Mouse (Mus musculus) embryonic fibroblast, embryonic 13.5 days (primary cell): Measurements from ENCODE around the gene Olfr713.

Experiments used
- CTCF ChIP-seq: IDR thresholded peaks from 2 replicates; pipeline ENCODE4 v1.5.1; 2011; ENCODE audit warnings: mild to moderate bottlenecking, control low read depth, low read length, moderate library complexity, borderline replicate concordance; ENCODE audit not compliant: insufficient read depth
- POLR2A ChIP-seq: IDR thresholded peaks from 2 replicates; pipeline ENCODE4 v1.6.1; 2011; ENCODE audit warnings: low read depth, mild to moderate bottlenecking, control low read depth, low read length, moderate library complexity

DNA sequence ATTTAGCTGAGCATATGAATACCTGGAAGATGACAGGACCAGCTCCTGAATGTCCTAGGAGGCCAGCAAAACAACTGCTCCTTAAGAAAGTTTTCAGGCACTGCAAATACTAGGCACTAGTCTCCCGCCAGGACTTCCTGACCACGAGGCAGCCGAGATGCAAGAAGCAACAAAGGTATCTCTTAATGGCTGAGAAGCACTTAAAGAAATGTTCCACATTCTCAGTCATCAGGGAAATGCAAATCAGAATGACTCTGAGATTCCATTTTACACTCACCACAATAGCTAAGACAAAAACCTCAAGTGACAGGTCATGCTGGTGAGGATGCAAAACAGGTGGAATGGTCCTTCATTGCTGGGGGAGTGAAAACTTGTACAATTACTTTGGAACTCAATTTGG lies 45.7 kb upstream of the Olfr713 start:
- TF ChIP-seq CTCF (no peak), POLR2A (no peak)
